Mouse (Mus musculus) liver, postnatal 0 days (tissue): Measurements from ENCODE around the gene Krtap19-5. TPM values are rescaled to one million over a fixed set of nuclear protein-coding genes. Genes with fewer than 3 reads are reported as not detected.

ENCODE experiments used
- ATAC-seq: fragments of 200-750 bp; cut with Nextera tagmentation; 2 replicates; pipeline ENCODE4 v1.8.0; 2017; ENCODE audit warnings: mild to moderate bottlenecking, moderate library complexity
- DNase-seq: peaks from one replicate; pipeline ENCODE4 v3.0.0-alpha.2; 2016
- H3K27ac ChIP-seq: fragments of 300-500 bp; sonication (generic); 2 replicates; pipeline ENCODE4 v1.5.1; 2014; ENCODE audit warnings: antibody characterized with exemption, moderate library complexity, mild to moderate bottlenecking, low read depth
- H3K27me3 ChIP-seq: fragments of 300-500 bp; sonication (generic); 2 replicates; pipeline ENCODE4 v1.6.1; 2014; ENCODE audit warnings: low read length, control low read depth, mixed read lengths; ENCODE audit not compliant: insufficient read depth
- H3K36me3 ChIP-seq: fragments of 300-500 bp; sonication (generic); replicated peaks from 2 replicates; pipeline ENCODE4 v1.6.1; 2014; ENCODE audit warnings: mild to moderate bottlenecking, control low read depth, low read length, moderate library complexity, mixed read lengths; ENCODE audit not compliant: insufficient read depth
- H3K4me1 ChIP-seq: fragments of 300-500 bp; sonication (generic); 2 replicates; pipeline ENCODE4 v1.6.1; 2014; ENCODE audit warnings: antibody characterized with exemption, mild to moderate bottlenecking, control low read depth; ENCODE audit not compliant: insufficient read depth
- H3K4me2 ChIP-seq: fragments of 300-500 bp; sonication (generic); 2 replicates; pipeline ENCODE4 v1.6.1; 2014; ENCODE audit warnings: low read depth, mild to moderate bottlenecking, low read length, moderate library complexity, mixed read lengths
- H3K4me3 ChIP-seq: fragments of 300-500 bp; sonication (generic); 2 replicates; pipeline ENCODE4 v1.5.1; 2014; ENCODE audit warnings: low read depth, low read length
- H3K9ac ChIP-seq: fragments of 300-500 bp; sonication (generic); replicated peaks from 2 replicates; pipeline ENCODE4 v1.6.1; 2014; ENCODE audit warnings: mild to moderate bottlenecking, moderate library complexity
- H3K9me3 ChIP-seq: fragments of 300-500 bp; sonication (generic); 2 replicates; pipeline ENCODE4 v1.6.1; 2016; ENCODE audit warnings: mild to moderate bottlenecking, control low read depth, low read length, mixed read lengths
- CTCF ChIP-seq: sonication (generic); IDR thresholded peaks from 2 replicates; pipeline ENCODE4 v1.5.1; 2016; ENCODE audit warnings: antibody characterized with exemption, low read depth
- EP300 ChIP-seq: IDR thresholded peaks from 2 replicates; pipeline ENCODE4 v1.6.1; 2016; ENCODE audit warnings: antibody characterized with exemption, low read depth, mild to moderate bottlenecking
- WGBS: fragments of 180-500 bp; shearing (Covaris S2); extraction: QIAGEN DNeasy Blood & Tissue Kit; methylation state at CpG from one replicate; pipeline ENCODE4 v1.1.7; 2014; ENCODE audit not compliant: insufficient replicate concordance; 5-methylcytosine and 5-hydroxymethylcytosine counted together
- polyA plus RNA-seq: library from polyadenylated mRNA; unstranded; fragments of >200 nt; fragmentation: Nextera tagmentation; extraction: Ambion mirVana; gene quantifications from 2 replicates; pipeline ENCODE4 v1.2.1, GENCODE M21; 2015

Gene Krtap19-5
- polyA plus RNA-seq, 1 experiment from 2014 or later = not detected

- no peaks in the 10 kb centered on the region for H3K27me3 ChIP-seq
- 92% methylated on average over 3 of the region's 3 CpGs for WGBS
- ATAC-seq (no peak), DNase-seq (no peak)
- H3K4me1 ChIP-seq = no peaks in the 10 kb centered on the region
- no peaks in the 10 kb centered on the region for H3K9me3 ChIP-seq
- H3K36me3 ChIP-seq = no peaks in the 10 kb centered on the region
- no peak within 1 kb of the TSS for H3K9ac ChIP-seq
- H3K27ac ChIP-seq = no peak within 1 kb of the TSS
- no peak within 1 kb of the TSS for H3K4me2 ChIP-seq
- no peak within 1 kb of the TSS for H3K4me3 ChIP-seq
- TF ChIP-seq CTCF = no peak
- no peak for TF ChIP-seq EP300
These were observed 22.1 kb downstream of the Krtap19-5 start, which contains the start of gene Krtap19-2 for GRCm38 (mm10) chr16:88874169-88874568. Krtap19-2 (minus strand) TSS chr16:88874269.

- no peak within 1 kb of the TSS for H3K9ac ChIP-seq
- no peaks in the 10 kb centered on the region for H3K9me3 ChIP-seq
- no peak for DNase-seq
- H3K4me1 ChIP-seq = no peaks in the 10 kb centered on the region
- H3K4me2 ChIP-seq = no peak within 1 kb of the TSS
- no peak within 1 kb of the TSS for H3K4me3 ChIP-seq
- no peaks in the 10 kb centered on the region for H3K36me3 ChIP-seq
- TF ChIP-seq EP300 = no peak
- TF ChIP-seq CTCF = no peak
- WGBS = 74% methylated on average over 6 of the region's 6 CpGs
- no peak for ATAC-seq
- H3K27me3 ChIP-seq = no peaks in the 10 kb centered on the region
- H3K27ac ChIP-seq = no peak within 1 kb of the TSS
These were observed 26.9 kb downstream of the Krtap19-5 start, which contains the start of gene Krtap19-1 for GRCm38 (mm10) chr16:88869311-88869710. Krtap19-1 (minus strand) TSS chr16:88869411.

DNA sequence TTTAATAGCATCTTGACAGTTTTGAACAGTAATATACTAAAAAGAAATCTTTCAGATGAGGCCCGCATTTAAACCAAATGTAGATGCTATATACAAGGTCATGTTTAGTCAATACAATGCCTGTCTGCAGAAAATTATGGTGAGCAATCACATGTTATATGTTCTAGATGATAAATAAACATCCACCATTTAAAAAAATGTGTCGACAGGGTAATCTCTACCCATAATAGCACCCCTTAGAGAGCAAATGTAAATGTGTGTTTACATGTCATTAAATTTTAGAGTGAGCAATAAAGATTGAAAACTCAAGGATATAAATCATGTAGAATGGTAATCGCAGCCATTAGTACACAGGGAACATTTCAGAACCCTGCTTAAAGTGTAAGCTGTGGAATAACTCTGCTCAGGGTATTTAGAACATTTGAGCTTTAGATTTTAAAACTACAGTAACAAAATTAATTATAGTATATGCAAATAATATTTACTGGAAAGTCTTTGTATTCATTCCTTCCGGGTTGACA, 31.3 kb downstream of the Krtap19-5 start:
- Histone ChIP-seq H3K9ac (no peak overlapping the region), H3K4me3 (no peak overlapping the region), H3K27ac (no peak overlapping the region), H3K4me1 (no peaks in the 10 kb centered on the region), H3K4me2 (no peak overlapping the region), H3K9me3 (no peaks in the 10 kb centered on the region), H3K36me3 (no peaks in the 10 kb centered on the region), H3K27me3 (no peaks in the 10 kb centered on the region)
- TF ChIP-seq CTCF (no peak), EP300 (no peak)
- ATAC-seq = no peak
- 71% methylated on average over 4 of the region's 4 CpGs for WGBS
- DNase-seq = no peak

DNA sequence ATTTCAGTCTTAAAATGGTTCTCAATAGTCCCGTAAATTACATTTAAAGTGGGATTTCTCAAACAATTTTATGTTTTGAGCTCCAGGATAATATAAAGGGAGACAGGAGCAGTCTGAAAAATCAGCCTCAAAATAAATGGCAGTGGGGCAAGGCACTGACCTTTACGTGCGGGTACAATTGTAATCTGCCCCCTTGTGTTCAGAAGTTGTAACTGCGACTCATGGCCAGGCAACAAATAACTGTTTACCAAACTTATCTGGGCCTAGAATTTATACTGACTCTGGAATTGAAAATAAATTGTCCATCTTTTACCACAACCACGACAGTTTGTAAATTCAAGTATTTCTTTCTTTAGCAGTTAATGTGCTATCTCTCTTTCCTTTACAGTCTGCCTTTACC, 44.8 kb downstream of the Krtap19-5 start:
- H3K9me3 ChIP-seq = no peaks in the 10 kb centered on the region
- 15% methylated on average over 5 of the region's 5 CpGs for WGBS
- H3K4me3 ChIP-seq = no peak overlapping the region
- no peak overlapping the region for H3K4me2 ChIP-seq
- H3K4me1 ChIP-seq = peaks cover 2% of the 10 kb centered on the region; the same call in 1 of the 2 replicates
- no peak for TF ChIP-seq EP300
- peak; percentile 71 for TF ChIP-seq CTCF
- DNase-seq = peak; percentile 36
- ATAC-seq = no peak
- H3K36me3 ChIP-seq = no peaks in the 10 kb centered on the region
- no peak overlapping the region for H3K9ac ChIP-seq
- no peak overlapping the region for H3K27ac ChIP-seq
- no peaks in the 10 kb centered on the region for H3K27me3 ChIP-seq

DNA sequence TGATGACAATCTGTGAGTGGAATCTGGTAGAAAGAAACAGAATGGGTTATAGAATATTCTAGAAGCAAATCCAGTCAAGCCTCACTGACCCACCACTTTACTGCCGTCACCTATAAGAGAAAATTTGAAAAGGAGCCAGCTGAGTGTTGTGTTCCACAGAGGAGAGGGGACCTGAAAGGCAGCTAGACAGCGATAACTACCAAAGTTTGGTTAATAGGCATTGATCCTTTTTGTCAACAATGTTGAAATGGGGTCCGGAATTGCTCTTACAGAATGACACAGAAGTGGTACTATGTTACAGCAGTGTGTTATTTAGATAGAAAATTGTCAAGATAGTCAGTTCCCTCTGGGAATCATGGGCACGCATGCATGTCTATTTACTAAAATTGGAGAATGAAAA, 47.7 kb downstream of the Krtap19-5 start:
- Histone ChIP-seq H3K27me3 (no peaks in the 10 kb centered on the region), H3K4me2 (no peak overlapping the region), H3K4me1 (peaks cover 2% of the 10 kb centered on the region; the same call in 1 of the 2 replicates), H3K9me3 (no peaks in the 10 kb centered on the region), H3K27ac (peak overlapping the region; percentile 80), H3K4me3 (no peak overlapping the region), H3K9ac (no peak overlapping the region), H3K36me3 (no peaks in the 10 kb centered on the region)
- DNase-seq (no peak), ATAC-seq (peak; percentile 78)
- TF ChIP-seq EP300 (0 out of 2 replicates have a peak, but pooled peaks have one; percentile 23), CTCF (no peak)
- 54% methylated on average over 4 of the region's 4 CpGs for WGBS

DNA sequence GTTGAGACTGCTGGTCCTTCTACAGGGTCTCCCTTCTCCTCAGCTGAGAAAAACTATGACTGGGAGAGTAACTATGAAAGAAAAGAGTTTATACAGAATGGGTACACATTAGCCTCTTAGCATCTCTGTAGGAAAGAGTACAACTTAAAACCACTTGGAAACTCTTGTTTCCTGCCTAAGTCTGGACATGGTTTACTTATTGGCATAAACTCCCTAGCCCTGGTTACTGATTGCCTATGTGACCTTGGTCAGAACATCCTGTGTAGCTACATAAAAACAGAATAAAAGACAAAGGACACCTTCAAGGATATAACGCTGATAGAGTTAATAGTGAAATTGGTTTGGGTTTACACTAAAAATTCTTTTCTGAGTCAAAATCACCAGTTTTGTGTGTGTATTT, 48.9 kb downstream of the Krtap19-5 start:
- 64% methylated on average over 1 of the region's 1 CpGs for WGBS
- Histone ChIP-seq H3K9me3 (no peaks in the 10 kb centered on the region), H3K27ac (peak overlapping the region; percentile 80), H3K4me3 (no peak overlapping the region), H3K36me3 (no peaks in the 10 kb centered on the region), H3K27me3 (no peaks in the 10 kb centered on the region), H3K4me2 (no peak overlapping the region), H3K4me1 (peaks cover 2% of the 10 kb centered on the region; the same call in 1 of the 2 replicates), H3K9ac (no peak overlapping the region)
- TF ChIP-seq EP300 (no peak), CTCF (no peak)
- DNase-seq (no peak), ATAC-seq (0 out of 2 replicates have a peak, but pooled peaks have one; percentile 37)

Other genes starting within 250 kb of the Krtap19-5 start
- not detected in 2 replicates for gene Krtap26-1, start 248.7 kb downstream of the Krtap19-5 start, polyA plus RNA-seq
- gene Krtap27-1, start 224.8 kb downstream of the Krtap19-5 start, polyA plus RNA-seq = not detected in 2 replicates
- not detected in 2 replicates for gene 2310061N02Rik, start 188.5 kb downstream of the Krtap19-5 start, polyA plus RNA-seq
- not detected in 2 replicates for gene Krtap13-1, start 167.6 kb downstream of the Krtap19-5 start, polyA plus RNA-seq
- gene Krtap13, start 144.8 kb downstream of the Krtap19-5 start, polyA plus RNA-seq = not detected in 2 replicates
- not detected in 2 replicates for gene 2310034C09Rik, start 137.6 kb downstream of the Krtap19-5 start, polyA plus RNA-seq
- not detected in 2 replicates for gene 2310057N15Rik, start 122.3 kb downstream of the Krtap19-5 start, polyA plus RNA-seq
- gene Gm5965, start 118.6 kb downstream of the Krtap19-5 start, polyA plus RNA-seq = not detected in 2 replicates
- not detected in 2 replicates for gene Gm20741, start 84.2 kb downstream of the Krtap19-5 start, polyA plus RNA-seq
- not detected in 2 replicates for gene Krtap15, start 76.2 kb downstream of the Krtap19-5 start, polyA plus RNA-seq
- gene Krtap14, start 70.3 kb downstream of the Krtap19-5 start, polyA plus RNA-seq = not detected in 2 replicates
- not detected in 2 replicates for gene Krtap19-1, start 27.0 kb downstream of the Krtap19-5 start, polyA plus RNA-seq
- not detected in 2 replicates for gene Krtap19-2, start 22.2 kb downstream of the Krtap19-5 start, polyA plus RNA-seq
- gene Krtap19-3, start 18.4 kb downstream of the Krtap19-5 start, polyA plus RNA-seq = not detected in 2 replicates
- gene Krtap19-4, start 11.4 kb downstream of the Krtap19-5 start, polyA plus RNA-seq = not detected in 2 replicates
- gene Krtap19-9b, start 35.8 kb upstream of the Krtap19-5 start, polyA plus RNA-seq = not detected in 2 replicates
- gene Krtap16-3, start 66.4 kb upstream of the Krtap19-5 start, polyA plus RNA-seq = not detected in 2 replicates
- gene Krtap22-2, start 114.3 kb upstream of the Krtap19-5 start, polyA plus RNA-seq = not detected in 2 replicates
- gene Gm10229, start 118.8 kb upstream of the Krtap19-5 start, polyA plus RNA-seq = not detected in 2 replicates
- gene Krtap6-1, start 135.2 kb upstream of the Krtap19-5 start, polyA plus RNA-seq = not detected in 2 replicates
- gene Gm10228, start 145.0 kb upstream of the Krtap19-5 start, polyA plus RNA-seq = not detected in 2 replicates
- gene Krtap6-5, start 151.4 kb upstream of the Krtap19-5 start, polyA plus RNA-seq = not detected in 2 replicates
- gene 1110025L11Rik, start 167.5 kb upstream of the Krtap19-5 start, polyA plus RNA-seq = not detected in 2 replicates
- not detected in 2 replicates for gene Krtap6-3, start 187.6 kb upstream of the Krtap19-5 start, polyA plus RNA-seq
- not detected in 2 replicates for gene Gm6358, start 244.4 kb upstream of the Krtap19-5 start, polyA plus RNA-seq